Mouse (Mus musculus): ENCODE data around the gene Sbno1. TPM values are rescaled to one million over a fixed set of nuclear protein-coding genes. Genes with fewer than 3 reads are reported as not detected.

The Sbno1 gene
- total and polyA plus RNA-seq, 3 experiments, result 32.4 to 500 (median 38.8) TPM

DNA sequence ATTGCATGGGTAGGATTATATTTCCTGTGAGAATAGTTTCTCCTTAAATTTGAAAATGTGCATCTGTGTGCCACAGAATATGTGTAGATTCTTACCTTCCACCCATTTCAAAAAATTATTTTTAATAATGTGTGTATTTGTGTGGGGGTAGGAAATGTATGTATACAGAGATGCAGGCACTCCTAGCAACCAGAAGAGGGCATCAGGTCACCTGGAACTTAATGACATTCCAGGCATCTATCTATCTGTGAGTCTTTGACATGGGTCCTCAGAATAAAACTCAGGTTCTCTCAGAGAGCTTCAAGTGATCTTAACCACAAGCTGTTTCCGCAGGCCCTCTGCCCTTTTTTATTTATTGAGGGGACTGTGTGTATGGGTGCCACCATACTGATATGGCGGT is 66.2 kb downstream of the Sbno1 start (continued):
- TF ChIP-seq MAFK (IDR thresholded peaks at IDR 0.05; ENCODE audit: borderline replicate concordance, low read depth, low read length) (no peak), SMC3 (IDR thresholded peaks at IDR 0.05; ENCODE audit: low read depth, low read length) (peak; percentile 71), NELFE (IDR thresholded peaks at IDR 0.05; ENCODE audit: low read depth, low read length) (no peak)

- peaks cover 2 to 9% of the 10 kb centered on the region in 2 experiments for H3K4me1 ChIP-seq (ENCODE audit: control insufficient read depth in 1 of 2, insufficient read depth in 2 of 2, low read length in 2 of 2)
- peaks cover 27% of the 10 kb centered on the region for H3K79me2 ChIP-seq (ENCODE audit: control insufficient read depth, insufficient read depth, low read length, poor library complexity)
- peaks cover 0 to 6% of the 10 kb centered on the region in 2 experiments; a peak in 2 of 4 replicates for H3K36me3 ChIP-seq (ENCODE audit: control insufficient read depth in 1 of 2, insufficient read depth in 2 of 2, low read length in 2 of 2)
- H3K4me3 ChIP-seq (ENCODE audit: control insufficient read depth in 1 of 2, insufficient read depth in 1 of 2, low read depth in 2 of 2, low read length in 2 of 2), result no peak overlapping the region
- H3K9me3 ChIP-seq (replicated peaks; ENCODE audit: insufficient read depth, low read length), result no peaks in the 10 kb centered on the region
- TF ChIP-seq CTCF (IDR thresholded peaks at IDR 0.05 in 2 of 3, conservative IDR thresholded peaks at IDR 0.05 in 1 of 3; ENCODE audit: control insufficient read depth in 1 of 3, insufficient read depth in 1 of 3, low read depth in 2 of 3, low read length in 3 of 3, poor library complexity in 1 of 3, severe bottlenecking in 1 of 3), result peak in 1 of 3 experiments; percentile 4; a peak in 1 of 6 replicates
- no peak for TF ChIP-seq MYC (IDR thresholded peaks at IDR 0.05; ENCODE audit: low read depth, low read length)
- no peaks in the 10 kb centered on the region for H3K27me3 ChIP-seq (ENCODE audit: control insufficient read depth in 1 of 2, insufficient read depth in 2 of 2, low read length in 2 of 2)
- DNase-seq (ENCODE audit: low read depth, low spot score), result no peak
- H3K9ac ChIP-seq (ENCODE audit: control insufficient read depth, low read depth, low read length, poor library complexity, severe bottlenecking), result no peak overlapping the region
- H3K27ac ChIP-seq (ENCODE audit: control insufficient read depth, low read depth, low read length), result no peak overlapping the region
Observed at GRCm38 (mm10) chr5:124356695-124357094, 69.1 kb downstream of the Sbno1 start.

GRCm38 (mm10) chr5:124355425-124355959 is 70.3 kb downstream of the Sbno1 start:
- Histone ChIP-seq H3K36me3 (ENCODE audit: control insufficient read depth in 1 of 2, insufficient read depth in 2 of 2, low read length in 2 of 2) (peaks cover 0 to 10% of the 10 kb centered on the region in 2 experiments; a peak in 2 of 4 replicates), H3K27me3 (ENCODE audit: control insufficient read depth in 1 of 2, insufficient read depth in 2 of 2, low read length in 2 of 2) (no peaks in the 10 kb centered on the region), H3K4me3 (ENCODE audit: control insufficient read depth in 1 of 2, insufficient read depth in 1 of 2, low read depth in 2 of 2, low read length in 2 of 2) (peak overlapping the region; percentile 71 to 78), H3K4me1 (ENCODE audit: control insufficient read depth in 1 of 2, insufficient read depth in 2 of 2, low read length in 2 of 2) (peaks cover 2 to 11% of the 10 kb centered on the region in 2 experiments), H3K27ac (ENCODE audit: control insufficient read depth, low read depth, low read length) (peak overlapping the region; percentile 3; the same call in 1 of the 2 replicates), H3K9me3 (replicated peaks; ENCODE audit: insufficient read depth, low read length) (no peaks in the 10 kb centered on the region), H3K9ac (ENCODE audit: control insufficient read depth, low read depth, low read length, poor library complexity, severe bottlenecking) (peak overlapping the region; percentile 99), H3K79me2 (ENCODE audit: control insufficient read depth, insufficient read depth, low read length, poor library complexity) (peaks cover 39% of the 10 kb centered on the region)
- TF ChIP-seq JUND (IDR thresholded peaks at IDR 0.05; ENCODE audit: low read depth, low read length), result no peak
- TF ChIP-seq EP300 (IDR thresholded peaks at IDR 0.05; ENCODE audit: low read depth in 1 of 2, low read length in 2 of 2), result 0 out of 4 replicates have a peak, but pooled peaks of 1 of the 2 experiments have one; percentile 9
- TF ChIP-seq KAT2A (conservative IDR thresholded peaks at IDR 0.05; ENCODE audit: low read depth, low read length), result no peak
- no peak for TF ChIP-seq MYC (IDR thresholded peaks at IDR 0.05; ENCODE audit: low read depth, low read length)
- DNase-seq (ENCODE audit: low read depth, low spot score), result peak; percentile 27

GRCm38 (mm10) chr5:124354574-124355424 is 71.0 kb downstream of the Sbno1 start:
- peaks cover 2 to 11% of the 10 kb centered on the region in 2 experiments for H3K4me1 ChIP-seq (ENCODE audit: control insufficient read depth in 1 of 2, insufficient read depth in 2 of 2, low read length in 2 of 2)
- H3K9ac ChIP-seq (ENCODE audit: control insufficient read depth, low read depth, low read length, poor library complexity, severe bottlenecking), result peak overlapping the region; percentile 99
- no peaks in the 10 kb centered on the region for H3K9me3 ChIP-seq (replicated peaks; ENCODE audit: insufficient read depth, low read length)
- peaks cover 45% of the 10 kb centered on the region for H3K79me2 ChIP-seq (ENCODE audit: control insufficient read depth, insufficient read depth, low read length, poor library complexity)
- H3K27me3 ChIP-seq (ENCODE audit: control insufficient read depth in 1 of 2, insufficient read depth in 2 of 2, low read length in 2 of 2), result no peaks in the 10 kb centered on the region
- H3K36me3 ChIP-seq (ENCODE audit: control insufficient read depth in 1 of 2, insufficient read depth in 2 of 2, low read length in 2 of 2), result peaks cover 0 to 10% of the 10 kb centered on the region in 2 experiments; a peak in 3 of 4 replicates
- H3K4me3 ChIP-seq (ENCODE audit: control insufficient read depth in 1 of 2, insufficient read depth in 1 of 2, low read depth in 2 of 2, low read length in 2 of 2), result peak overlapping the region; percentile 71 to 78
- peak; percentile 81 for DNase-seq (ENCODE audit: low read depth, low spot score)
- peak overlapping the region; percentile 70 for H3K27ac ChIP-seq (ENCODE audit: control insufficient read depth, low read depth, low read length)
- TF ChIP-seq RCOR1 (IDR thresholded peaks at IDR 0.05; ENCODE audit: low read depth, low read length) (peak; percentile 52), ZKSCAN1 (IDR thresholded peaks at IDR 0.05; ENCODE audit: low read depth, low read length) (peak; percentile 90), TCF12 (IDR thresholded peaks at IDR 0.05; ENCODE audit: low read depth, low read length) (no peak), NRF1 (IDR thresholded peaks at IDR 0.05; ENCODE audit: insufficient read depth, low read depth, low read length, poor library complexity, severe bottlenecking) (no peak), ETS1 (IDR thresholded peaks at IDR 0.05; ENCODE audit: low read depth, low read length) (peak; percentile 12; the same call in 1 of the 2 replicates), MXI1 (IDR thresholded peaks at IDR 0.05; ENCODE audit: low read depth, low read length) (peak; percentile 59; the same call in 1 of the 2 replicates), USF1 (IDR thresholded peaks at IDR 0.05; ENCODE audit: low read depth, low read length) (no peak), POLR2AphosphoS5 (IDR thresholded peaks at IDR 0.05; ENCODE audit: borderline replicate concordance, low read depth, low read length) (no peak), MYC (IDR thresholded peaks at IDR 0.05; ENCODE audit: low read depth, low read length) (no peak), SIN3A (IDR thresholded peaks at IDR 0.05; ENCODE audit: low read length) (peak; percentile 72), CTCF (IDR thresholded peaks at IDR 0.05 in 2 of 3, conservative IDR thresholded peaks at IDR 0.05 in 1 of 3; ENCODE audit: control insufficient read depth in 1 of 3, insufficient read depth in 1 of 3, low read depth in 2 of 3, low read length in 3 of 3, poor library complexity in 1 of 3, severe bottlenecking in 1 of 3) (no peak), CHD2 (IDR thresholded peaks at IDR 0.05; ENCODE audit: low read length) (peak; percentile 43; the same call in 1 of the 2 replicates), ZNF384 (IDR thresholded peaks at IDR 0.05; ENCODE audit: low read depth, low read length) (peak; percentile 90), HCFC1 (IDR thresholded peaks at IDR 0.05; ENCODE audit: low read depth, low read length) (peak; percentile 60; the same call in 1 of the 2 replicates)

Measured in MEL (cell line).